Mouse (Mus musculus) lung, postnatal 4 days (tissue): Measurements from ENCODE around the gene Xrcc1.

Experiments used
- DNase-seq, 2 experiments: peaks; one replicate each; pipeline ENCODE4 v3.0.0; 2021

Xrcc1 gene

GRCm38 (mm10) chr7:24529580-24529979 lies 16.5 kb upstream of the Xrcc1 start:
- no peak for DNase-seq

- peak; percentile 99 for DNase-seq
Measured at GRCm38 (mm10) chr7:24530062-24530931, 15.8 kb upstream of the Xrcc1 start, which contains the start of gene Irgq. Gene Irgq (plus strand): TSS chr7:24530689.

- peak; percentile 84 to 85 for DNase-seq
Measured at GRCm38 (mm10) chr7:24531211-24531971, 14.7 kb upstream of the Xrcc1 start.

- peak in 1 of 2 experiments; percentile 21 for DNase-seq
Measured at GRCm38 (mm10) chr7:24533031-24533571, 13.0 kb upstream of the Xrcc1 start.

GRCm38 (mm10) chr7:24533806-24534205 lies 12.3 kb upstream of the Xrcc1 start:
- no peak for DNase-seq

- no peak for DNase-seq
Measured at GRCm38 (mm10) chr7:24534301-24534700, 11.8 kb upstream of the Xrcc1 start.

GRCm38 (mm10) chr7:24537081-24537480 lies 9.0 kb upstream of the Xrcc1 start:
- no peak for DNase-seq

- DNase-seq, result no peak
Measured at GRCm38 (mm10) chr7:24537591-24537990, 8.5 kb upstream of the Xrcc1 start.

- DNase-seq, result no peak
Measured at GRCm38 (mm10) chr7:24538154-24538553, 7.9 kb upstream of the Xrcc1 start.

GRCm38 (mm10) chr7:24538701-24539100 lies 7.4 kb upstream of the Xrcc1 start:
- DNase-seq, result no peak

GRCm38 (mm10) chr7:24539686-24540085 lies 6.4 kb upstream of the Xrcc1 start:
- no peak for DNase-seq

GRCm38 (mm10) chr7:24544506-24544905 lies 1.6 kb upstream of the Xrcc1 start:
- no peak for DNase-seq

GRCm38 (mm10) chr7:24546634-24547389 lies 723 bp downstream of the Xrcc1 start:
- DNase-seq, result peak; percentile 99

- DNase-seq, result peak in 1 of 2 experiments; percentile 19
Measured at GRCm38 (mm10) chr7:24547534-24548036, 1.5 kb downstream of the Xrcc1 start.

- DNase-seq, result no peak
Measured at GRCm38 (mm10) chr7:24551985-24552759, 6.1 kb downstream of the Xrcc1 start.

- DNase-seq, result no peak
Measured at GRCm38 (mm10) chr7:24555786-24556185, 9.7 kb downstream of the Xrcc1 start.

- DNase-seq, result no peak
Measured at GRCm38 (mm10) chr7:24561450-24561849, 15.4 kb downstream of the Xrcc1 start.

GRCm38 (mm10) chr7:24563191-24563836 lies 17.2 kb downstream of the Xrcc1 start:
- DNase-seq, result no peak

GRCm38 (mm10) chr7:24563837-24564206 lies 17.7 kb downstream of the Xrcc1 start:
- DNase-seq, result no peak

GRCm38 (mm10) chr7:24564607-24565265 lies 18.6 kb downstream of the Xrcc1 start:
- peak; percentile 65 to 82 for DNase-seq

- DNase-seq, result no peak
Measured at GRCm38 (mm10) chr7:24565627-24566026, 19.5 kb downstream of the Xrcc1 start.
